Mouse (Mus musculus): ENCODE measurements around the gene Olfr1507. TPM values are rescaled to one million over a fixed set of nuclear protein-coding genes. Genes with fewer than 3 reads are reported as not detected.

Olfr1507 gene
- polyA plus RNA-seq, 1 experiment from 2014 or later = not detected

Other genes with a start within 250 kb of the Olfr1507 start
- gene Chd8, start 238.0 kb downstream of the Olfr1507 start, polyA plus RNA-seq (2015; fragmentation: Nextera tagmentation; extraction: Ambion mirVana) = 37.4 and 42.4 TPM in 2 replicates
- 52.1 and 60.2 TPM in 2 replicates for gene Tox4, start 216.6 kb downstream of the Olfr1507 start, polyA plus RNA-seq (2015; fragmentation: Nextera tagmentation; extraction: Ambion mirVana)
- 54.9 and 56.8 TPM in 2 replicates for gene Rab2b, start 216.2 kb downstream of the Olfr1507 start, polyA plus RNA-seq (2015; fragmentation: Nextera tagmentation; extraction: Ambion mirVana)
- gene Mettl3, start 190.6 kb downstream of the Olfr1507 start, polyA plus RNA-seq (2015; fragmentation: Nextera tagmentation; extraction: Ambion mirVana) = 53.3 and 55.7 TPM in 2 replicates
- 31.0 and 34.7 TPM in 2 replicates for gene Sall2, start 167.0 kb downstream of the Olfr1507 start, polyA plus RNA-seq (2015; fragmentation: Nextera tagmentation; extraction: Ambion mirVana)
- not detected in 2 replicates for gene Olfr1513, start 139.3 kb downstream of the Olfr1507 start, polyA plus RNA-seq (2015; fragmentation: Nextera tagmentation; extraction: Ambion mirVana)
- not detected in 2 replicates for gene Olfr1512, start 116.6 kb downstream of the Olfr1507 start, polyA plus RNA-seq (2015; fragmentation: Nextera tagmentation; extraction: Ambion mirVana)
- not detected in 2 replicates for gene Olfr1511, start 98.4 kb downstream of the Olfr1507 start, polyA plus RNA-seq (2015; fragmentation: Nextera tagmentation; extraction: Ambion mirVana)
- gene Olfr1510, start 81.4 kb downstream of the Olfr1507 start, polyA plus RNA-seq (2015; fragmentation: Nextera tagmentation; extraction: Ambion mirVana) = not detected in 2 replicates
- gene Olfr1509, start 52.8 kb downstream of the Olfr1507 start, polyA plus RNA-seq (2015; fragmentation: Nextera tagmentation; extraction: Ambion mirVana) = not detected in 2 replicates
- gene Olfr1508, start 28.3 kb downstream of the Olfr1507 start, polyA plus RNA-seq (2015; fragmentation: Nextera tagmentation; extraction: Ambion mirVana) = not detected in 2 replicates